Mouse (Mus musculus) testis, adult 2 months (tissue): Measurements from ENCODE around the gene Spata16.

Experiments
- CTCF ChIP-seq: fragments of 200-500 bp; IDR thresholded peaks from 2 replicates; pipeline ENCODE4 v1.5.1; 2012; ENCODE audit warnings: low read depth, mild to moderate bottlenecking, inconsistent platforms, low read length, moderate library complexity; ENCODE audit not compliant: control insufficient read depth, insufficient read depth, insufficient replicate concordance
- POLR2A ChIP-seq: fragments of 200-500 bp; IDR thresholded peaks from 2 replicates; pipeline ENCODE4 v1.6.1; 2012; ENCODE audit warnings: low read depth, mild to moderate bottlenecking, inconsistent platforms, low read length, moderate library complexity; ENCODE audit not compliant: control insufficient read depth

GRCm38 (mm10) chr3:26639214-26639613 is 1.8 kb downstream of the Spata16 start:
- TF ChIP-seq CTCF: no peak
- peak; percentile 36; the same call in 1 of the 2 replicates for TF ChIP-seq POLR2A
